Mouse (Mus musculus) forebrain, embryonic 15.5 days (tissue): ENCODE data around the gene 1700057G04Rik. TPM values are rescaled to one million over a fixed set of nuclear protein-coding genes. Genes with fewer than 3 reads are reported as not detected.

Source experiments
- ATAC-seq: fragments of 200-750 bp; cut with Nextera tagmentation; replicated peaks from 2 replicates; pipeline ENCODE4 v1.8.0; 2017; ENCODE audit warnings: mild to moderate bottlenecking, moderate TSS enrichment, moderate library complexity
- H3K27ac ChIP-seq: fragments of 300-500 bp; sonication (generic); replicated peaks from 2 replicates; pipeline ENCODE4 v1.5.1; 2015; ENCODE audit warnings: mild to moderate bottlenecking, inconsistent platforms
- H3K27me3 ChIP-seq: fragments of 300-500 bp; sonication (generic); 2 replicates; pipeline ENCODE4 v1.6.1; 2015; ENCODE audit warnings: inconsistent platforms
- H3K36me3 ChIP-seq: fragments of 300-500 bp; sonication (generic); 2 replicates; pipeline ENCODE4 v1.6.1; 2015; ENCODE audit warnings: mild to moderate bottlenecking, inconsistent platforms
- H3K4me1 ChIP-seq: fragments of 300-500 bp; sonication (generic); 2 replicates; pipeline ENCODE4 v1.6.1; 2015; ENCODE audit warnings: inconsistent platforms
- H3K4me2 ChIP-seq: fragments of 300-500 bp; sonication (generic); replicated peaks from 2 replicates; pipeline ENCODE4 v1.6.1; 2015; ENCODE audit warnings: mild to moderate bottlenecking, inconsistent platforms
- H3K4me3 ChIP-seq: fragments of 300-500 bp; sonication (generic); 2 replicates; pipeline ENCODE4 v1.5.1; 2015; ENCODE audit warnings: mild to moderate bottlenecking, inconsistent platforms
- H3K9ac ChIP-seq: fragments of 300-500 bp; sonication (generic); replicated peaks from 2 replicates; pipeline ENCODE4 v1.6.1; 2015; ENCODE audit warnings: mild to moderate bottlenecking, inconsistent platforms
- H3K9me3 ChIP-seq: fragments of 300-500 bp; sonication (generic); 2 replicates; pipeline ENCODE4 v1.6.1; 2016; ENCODE audit warnings: inconsistent platforms
- WGBS: fragments of 180-500 bp; shearing (Covaris S2); methylation state at CpG from one replicate; pipeline ENCODE4 v1.1.7; 2015; ENCODE audit warnings: mixed read lengths; 5-methylcytosine and 5-hydroxymethylcytosine counted together
- polyA plus RNA-seq: library from polyadenylated mRNA; unstranded; fragments of >200 nt; fragmentation: Nextera tagmentation; extraction: Ambion mirVana; gene quantifications from 2 replicates; pipeline ENCODE4 v1.2.1, GENCODE M21; 2015

Gene 1700057G04Rik
- polyA plus RNA-seq, result not detected in 2 replicates

DNA sequence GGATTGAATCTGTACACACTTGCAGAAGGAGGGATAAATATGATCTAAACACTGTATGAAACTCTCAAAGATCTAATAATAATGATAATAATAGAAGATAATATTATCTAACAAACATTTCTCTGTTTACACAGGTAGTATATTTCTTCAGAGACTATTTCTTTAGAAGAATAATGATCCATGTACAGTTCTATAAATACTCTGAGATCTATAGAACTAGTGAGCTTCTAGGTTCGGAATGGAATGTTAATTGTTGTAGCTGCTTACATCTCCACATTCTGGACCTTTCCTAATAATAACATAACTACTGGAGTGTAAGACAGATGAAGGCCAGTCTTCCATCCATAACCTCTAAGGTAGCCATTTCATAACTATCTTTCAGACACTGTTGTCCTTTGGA is at the start of gene 1700057G04Rik:
Gene 1700057G04Rik (plus strand): TSS at position 301 of the 400 bp plus-strand sequence.
- no peaks in the 10 kb centered on the region for H3K36me3 ChIP-seq
- H3K27ac ChIP-seq, result no peak within 1 kb of the TSS
- H3K9me3 ChIP-seq, result no peaks in the 10 kb centered on the region
- no peak within 1 kb of the TSS for H3K4me3 ChIP-seq
- H3K9ac ChIP-seq, result no peak within 1 kb of the TSS
- ATAC-seq, result no peak
- no peaks in the 10 kb centered on the region for H3K27me3 ChIP-seq
- no peaks in the 10 kb centered on the region for H3K4me1 ChIP-seq
- H3K4me2 ChIP-seq, result no peak within 1 kb of the TSS
- WGBS, result 85% methylated on average over 1 of the region's 1 CpGs

DNA sequence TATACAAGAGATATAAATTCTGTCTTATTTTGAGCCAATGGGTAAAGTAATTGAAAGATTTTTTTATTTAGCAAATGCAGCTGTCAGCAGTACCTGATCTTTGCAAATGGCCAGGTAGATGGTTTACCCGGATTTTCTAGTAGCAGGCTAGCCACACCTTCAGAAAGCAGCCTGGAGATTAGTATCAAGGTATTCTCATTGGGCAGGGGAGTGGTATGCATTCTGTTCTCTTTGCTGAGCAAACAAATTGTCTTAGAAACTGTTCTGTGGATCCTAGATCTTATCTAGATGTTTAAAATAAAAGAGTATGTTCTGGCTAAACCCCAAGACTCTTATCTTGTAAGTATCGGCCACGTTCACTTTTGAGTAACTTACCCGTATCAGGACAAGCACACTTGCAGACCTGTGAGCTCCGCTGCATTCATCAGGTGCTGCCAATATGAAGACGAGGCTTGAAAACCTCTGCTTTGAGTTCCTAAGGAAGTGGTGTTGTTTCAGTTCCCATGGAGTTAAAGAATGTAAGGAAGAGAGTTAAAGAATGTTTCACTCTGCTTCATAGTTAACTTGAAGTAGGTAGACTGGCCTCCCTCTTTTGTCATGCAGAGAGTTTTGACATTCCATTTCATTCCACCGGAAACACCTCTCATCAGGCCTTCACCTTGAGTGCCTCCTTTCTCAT is 48.6 kb upstream of the 1700057G04Rik start:
- Histone ChIP-seq H3K4me2 (no peak overlapping the region), H3K27me3 (no peaks in the 10 kb centered on the region), H3K36me3 (no peaks in the 10 kb centered on the region), H3K27ac (no peak overlapping the region), H3K4me3 (no peak overlapping the region), H3K4me1 (no peaks in the 10 kb centered on the region), H3K9ac (no peak overlapping the region), H3K9me3 (no peaks in the 10 kb centered on the region)
- 82% methylated on average over 7 of the region's 7 CpGs for WGBS
- no peak for ATAC-seq

DNA sequence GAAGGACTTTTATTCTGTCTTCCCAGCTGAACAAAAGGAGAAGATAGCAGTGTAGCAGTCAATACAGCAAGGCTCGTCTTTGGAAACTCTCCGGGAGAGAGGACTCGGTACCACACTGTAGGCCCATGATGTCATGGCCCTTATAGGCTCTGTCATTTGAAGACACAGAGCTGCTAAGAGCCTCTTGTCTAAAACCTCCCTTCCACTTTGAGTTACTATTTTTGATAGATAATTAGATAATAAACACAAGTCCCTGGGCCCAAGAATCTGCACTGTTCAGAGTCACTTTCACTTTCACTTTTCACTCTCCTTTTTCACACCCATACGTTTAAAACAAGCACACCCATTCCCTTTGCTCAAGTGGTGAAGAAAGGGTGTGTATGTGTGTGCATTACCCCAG is 43.5 kb upstream of the 1700057G04Rik start:
- H3K27me3 ChIP-seq, result no peaks in the 10 kb centered on the region
- H3K9me3 ChIP-seq, result no peaks in the 10 kb centered on the region
- H3K36me3 ChIP-seq, result no peaks in the 10 kb centered on the region
- H3K27ac ChIP-seq, result no peak overlapping the region
- H3K4me1 ChIP-seq, result no peaks in the 10 kb centered on the region
- no peak overlapping the region for H3K4me2 ChIP-seq
- no peak overlapping the region for H3K9ac ChIP-seq
- H3K4me3 ChIP-seq, result no peak overlapping the region
- no peak for ATAC-seq
- WGBS, result 85% methylated on average over 4 of the region's 4 CpGs

DNA sequence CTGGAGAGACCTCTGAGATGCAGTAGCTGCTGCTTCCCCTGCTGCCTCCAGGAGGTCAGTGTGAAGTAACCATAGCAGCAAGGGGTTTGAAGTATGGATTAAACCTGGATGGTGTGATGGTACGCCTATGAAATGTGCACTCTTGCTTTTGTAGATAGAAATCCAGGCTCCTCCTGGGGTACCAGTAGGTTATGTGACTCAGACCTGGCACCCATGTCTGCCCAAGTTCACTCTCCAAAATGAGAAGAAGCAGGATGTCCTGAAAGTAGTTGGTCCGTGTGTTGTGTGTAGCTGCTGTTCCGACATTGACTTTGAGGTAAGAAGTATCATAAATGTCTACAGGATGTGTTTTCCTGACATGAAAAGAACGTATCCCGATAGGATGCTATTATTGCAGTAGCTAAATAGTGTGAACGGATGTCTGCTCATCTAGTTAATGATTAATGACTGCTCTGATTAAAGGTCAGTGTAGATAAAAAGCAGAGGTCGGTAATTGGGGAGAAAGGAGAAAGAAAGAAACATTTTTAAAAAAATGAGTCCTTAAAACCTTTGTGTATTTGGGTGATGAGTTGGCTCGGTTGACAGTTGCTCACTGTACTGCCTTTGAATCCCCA is 42.5 kb upstream of the 1700057G04Rik start:
- Histone ChIP-seq H3K9me3 (no peaks in the 10 kb centered on the region), H3K36me3 (no peaks in the 10 kb centered on the region), H3K9ac (no peak overlapping the region), H3K27ac (no peak overlapping the region), H3K4me1 (no peaks in the 10 kb centered on the region), H3K4me2 (no peak overlapping the region), H3K27me3 (no peaks in the 10 kb centered on the region), H3K4me3 (no peak overlapping the region)
- ATAC-seq, result no peak
- WGBS, result 88% methylated on average over 8 of the region's 8 CpGs

DNA sequence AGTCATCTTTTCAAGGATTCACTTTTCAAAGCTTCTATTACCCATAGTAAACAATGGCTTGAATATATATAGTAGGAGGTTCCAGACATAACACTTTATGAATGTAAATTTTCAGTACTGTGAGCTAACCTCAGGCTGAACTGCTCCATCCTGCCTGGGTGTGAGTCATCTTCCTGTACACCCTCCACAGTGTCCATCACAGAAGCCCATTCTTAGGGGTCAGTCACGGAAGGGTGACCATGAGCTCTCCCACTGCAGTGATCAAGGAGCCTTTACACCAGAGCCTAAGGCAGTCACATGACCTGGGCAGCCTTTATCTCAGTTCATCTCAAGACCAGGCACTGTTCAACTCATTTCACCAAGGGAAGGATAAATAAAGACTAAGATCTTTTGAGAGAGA is 41.4 kb upstream of the 1700057G04Rik start:
- H3K27ac ChIP-seq, result no peak overlapping the region
- H3K4me3 ChIP-seq, result no peak overlapping the region
- no peak for ATAC-seq
- no peaks in the 10 kb centered on the region for H3K36me3 ChIP-seq
- H3K27me3 ChIP-seq, result no peaks in the 10 kb centered on the region
- no peaks in the 10 kb centered on the region for H3K9me3 ChIP-seq
- WGBS, result 94% methylated on average over 1 of the region's 1 CpGs
- no peak overlapping the region for H3K9ac ChIP-seq
- H3K4me2 ChIP-seq, result no peak overlapping the region
- H3K4me1 ChIP-seq, result no peaks in the 10 kb centered on the region

DNA sequence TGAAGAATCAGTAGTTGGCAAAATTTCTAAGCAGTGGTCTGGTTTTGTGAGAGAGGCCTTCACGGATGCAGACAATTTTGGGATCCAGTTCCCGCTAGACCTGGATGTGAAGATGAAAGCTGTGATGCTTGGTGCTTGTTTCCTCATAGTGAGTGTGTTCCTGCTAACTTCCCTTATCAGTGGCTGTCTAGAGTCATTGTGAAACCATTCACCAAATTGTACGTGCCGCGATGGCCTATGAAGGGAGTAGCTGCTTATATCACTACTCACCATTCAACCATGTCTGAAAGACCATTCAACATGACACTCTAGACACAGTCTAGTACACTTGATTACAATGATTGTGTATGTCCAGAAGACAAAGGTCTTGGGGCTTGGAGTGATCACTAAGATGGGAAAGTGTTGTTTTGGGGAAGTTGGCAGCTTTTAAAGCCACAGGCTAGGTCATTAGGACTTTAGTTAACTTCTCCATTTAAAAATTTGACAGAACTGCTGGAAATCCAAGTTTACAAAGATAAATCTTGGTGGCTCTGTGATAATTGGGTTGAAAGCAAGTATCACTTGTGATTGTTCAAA is 39.3 kb upstream of the 1700057G04Rik start:
- no peaks in the 10 kb centered on the region for H3K9me3 ChIP-seq
- ATAC-seq, result no peak
- H3K27ac ChIP-seq, result no peak overlapping the region
- WGBS, result 97% methylated on average over 5 of the region's 5 CpGs
- H3K4me1 ChIP-seq, result no peaks in the 10 kb centered on the region
- H3K36me3 ChIP-seq, result no peaks in the 10 kb centered on the region
- H3K4me2 ChIP-seq, result no peak overlapping the region
- no peaks in the 10 kb centered on the region for H3K27me3 ChIP-seq
- H3K9ac ChIP-seq, result no peak overlapping the region
- no peak overlapping the region for H3K4me3 ChIP-seq

DNA sequence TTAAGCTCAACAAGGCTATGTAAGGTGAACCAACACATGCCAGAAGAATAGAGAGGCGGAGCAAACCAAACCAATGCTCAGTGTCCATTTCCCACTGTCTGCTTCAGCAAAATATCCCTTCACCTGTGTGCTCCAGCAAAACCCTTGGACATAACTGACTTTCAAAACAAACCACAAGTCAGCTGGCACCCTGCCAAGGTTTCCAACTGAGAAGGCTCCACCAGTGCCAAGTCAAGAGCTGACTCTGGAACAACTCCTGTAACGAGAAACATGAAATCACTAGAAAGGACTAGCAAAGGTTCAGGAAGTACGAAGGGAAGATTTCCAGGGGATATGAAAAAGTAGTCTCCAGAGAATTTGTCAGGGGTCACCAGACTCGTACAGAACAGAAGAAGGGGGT is 38.2 kb upstream of the 1700057G04Rik start:
- no peak overlapping the region for H3K4me2 ChIP-seq
- no peak for ATAC-seq
- H3K4me1 ChIP-seq, result no peaks in the 10 kb centered on the region
- 49% methylated on average over 4 of the region's 4 CpGs for whole genome bisulfite sequencing
- H3K9ac ChIP-seq, result no peak overlapping the region
- H3K4me3 ChIP-seq, result no peak overlapping the region
- no peaks in the 10 kb centered on the region for H3K36me3 ChIP-seq
- H3K9me3 ChIP-seq, result no peaks in the 10 kb centered on the region
- no peaks in the 10 kb centered on the region for H3K27me3 ChIP-seq
- H3K27ac ChIP-seq, result no peak overlapping the region

DNA sequence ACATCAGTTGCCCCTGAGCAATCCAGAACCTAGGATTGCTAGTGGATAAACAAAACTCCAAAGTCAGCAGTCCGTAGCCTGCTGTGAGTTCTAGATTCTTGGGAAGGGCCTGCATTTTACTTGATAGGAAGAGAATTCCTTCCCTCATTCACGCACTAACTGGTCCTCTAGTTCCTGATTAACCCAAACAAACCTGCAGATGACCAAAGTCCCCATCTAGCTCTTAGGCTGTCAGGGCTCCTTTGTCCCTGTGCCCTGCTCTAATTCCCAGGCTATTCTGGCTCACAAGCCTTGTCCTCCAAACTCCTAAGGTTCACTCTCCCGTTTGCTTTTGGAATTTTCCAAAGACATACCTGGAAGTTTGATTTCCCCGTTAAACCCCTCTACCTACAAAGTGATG is 36.5 kb upstream of the 1700057G04Rik start:
- Histone ChIP-seq H3K9me3 (no peaks in the 10 kb centered on the region), H3K27ac (no peak overlapping the region), H3K27me3 (no peaks in the 10 kb centered on the region), H3K4me3 (no peak overlapping the region), H3K4me2 (no peak overlapping the region), H3K4me1 (no peaks in the 10 kb centered on the region), H3K9ac (no peak overlapping the region), H3K36me3 (no peaks in the 10 kb centered on the region)
- WGBS, result 91% methylated on average over 4 of the region's 4 CpGs
- ATAC-seq, result no peak

DNA sequence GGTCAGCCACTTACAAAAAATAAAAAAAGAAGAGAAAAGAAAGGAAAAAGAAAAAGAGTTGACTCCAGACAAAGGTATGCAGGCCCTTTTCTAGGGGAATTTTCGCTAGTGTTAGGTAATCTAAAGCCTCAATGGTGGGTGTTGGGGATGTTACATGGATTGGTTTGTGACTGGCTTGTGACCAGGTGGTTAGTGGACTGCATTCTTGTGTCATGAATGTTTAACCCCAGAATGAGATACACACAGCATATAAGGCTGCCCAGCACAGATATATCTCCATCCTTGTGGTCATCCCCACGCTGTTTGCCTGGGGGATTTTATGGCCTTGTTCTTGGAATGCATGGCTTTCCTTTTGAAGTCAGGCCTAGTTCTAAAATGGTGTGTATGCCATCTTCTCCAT is 35.9 kb upstream of the 1700057G04Rik start:
- Histone ChIP-seq H3K4me2 (no peak overlapping the region), H3K27ac (no peak overlapping the region), H3K27me3 (no peaks in the 10 kb centered on the region), H3K4me3 (no peak overlapping the region), H3K9me3 (no peaks in the 10 kb centered on the region), H3K4me1 (no peaks in the 10 kb centered on the region), H3K36me3 (no peaks in the 10 kb centered on the region), H3K9ac (no peak overlapping the region)
- WGBS, result 81% methylated on average over 2 of the region's 2 CpGs
- no peak for ATAC-seq

DNA sequence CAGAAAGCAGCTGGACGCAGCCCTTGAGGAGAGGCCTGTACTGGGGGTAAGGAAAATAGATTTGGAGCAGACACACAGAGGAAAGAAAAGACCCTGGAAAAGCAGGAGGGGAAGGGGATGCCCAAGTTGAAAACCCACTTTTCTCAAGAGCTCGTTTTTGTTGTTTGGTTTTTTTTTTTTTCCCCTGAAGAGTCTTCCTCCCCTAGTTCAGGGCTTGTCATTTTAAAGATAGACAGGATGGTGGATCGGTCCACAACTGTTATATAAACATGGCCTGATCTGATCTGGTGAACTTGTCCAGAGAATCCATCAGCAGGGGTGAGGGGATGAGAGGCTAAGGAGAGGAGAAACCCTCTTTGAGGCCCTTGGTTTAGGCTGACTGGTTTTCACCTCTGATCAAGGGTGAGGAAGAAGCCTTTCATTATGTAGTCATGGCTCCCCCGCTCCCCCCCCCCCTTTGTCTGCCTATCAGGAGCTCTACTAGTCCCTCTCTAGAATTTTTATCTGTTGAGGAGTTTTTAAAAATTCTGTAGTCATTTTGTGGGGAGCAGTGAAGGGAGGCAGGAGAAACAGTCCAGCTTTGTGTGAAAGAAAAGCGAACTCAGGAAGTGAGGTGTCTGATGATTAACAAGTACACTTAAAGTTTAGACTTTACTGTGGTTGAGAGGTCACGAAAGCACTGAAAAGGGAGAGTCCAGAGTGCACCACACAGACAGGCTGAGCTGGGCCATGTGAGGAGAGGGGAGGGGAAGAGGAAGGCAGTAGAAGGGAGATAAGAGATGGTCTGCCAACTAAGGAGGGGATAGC is 35.0 kb upstream of the 1700057G04Rik start:
- ATAC-seq, result no peak
- 84% methylated on average over 6 of the region's 6 CpGs for WGBS
- Histone ChIP-seq H3K9ac (no peak overlapping the region), H3K4me3 (no peak overlapping the region), H3K27ac (no peak overlapping the region), H3K4me2 (no peak overlapping the region), H3K9me3 (no peaks in the 10 kb centered on the region), H3K4me1 (no peaks in the 10 kb centered on the region), H3K36me3 (no peaks in the 10 kb centered on the region), H3K27me3 (no peaks in the 10 kb centered on the region)

DNA sequence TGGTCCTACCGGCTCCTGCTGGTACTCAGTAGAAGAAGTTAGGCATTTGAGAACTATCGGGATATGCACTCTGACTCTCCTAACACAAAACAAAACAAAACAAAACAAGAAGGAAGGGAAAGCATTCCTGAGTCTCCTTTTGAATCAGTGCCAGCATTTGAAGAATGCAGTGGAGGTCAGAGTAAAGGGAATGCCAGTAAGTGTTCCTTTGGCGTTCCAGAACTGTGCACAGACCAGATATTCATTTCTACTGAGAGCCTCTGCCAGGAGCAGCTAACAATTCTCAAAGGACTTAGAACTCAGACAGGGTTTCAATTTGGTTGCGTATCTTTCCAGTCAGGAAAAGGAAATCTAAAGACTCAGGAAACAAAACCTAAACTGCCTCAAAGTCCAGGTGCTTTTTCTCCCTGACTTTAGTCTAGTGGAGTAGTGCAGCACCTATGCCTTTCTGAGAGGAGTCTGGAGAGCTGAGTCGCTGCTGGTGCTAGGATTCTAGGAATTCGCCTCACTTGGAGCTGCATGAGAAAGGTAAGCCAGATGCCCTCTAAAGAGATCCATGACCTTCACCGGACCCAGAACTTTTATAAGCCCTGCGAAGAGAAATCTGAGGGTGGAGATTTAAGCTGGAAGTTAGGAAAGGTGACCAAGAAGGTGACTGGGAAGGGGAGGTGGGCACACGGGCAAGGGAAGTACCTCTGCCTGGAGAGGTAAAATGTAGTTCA is 33.5 kb upstream of the 1700057G04Rik start, which contains the start of gene Plscr2:
Gene Plscr2 (plus strand): TSS at position 117 of the 722 bp plus-strand sequence.
- Histone ChIP-seq H3K9me3 (no peaks in the 10 kb centered on the region), H3K27me3 (no peaks in the 10 kb centered on the region), H3K9ac (no peak within 1 kb of the TSS), H3K4me3 (no peak within 1 kb of the TSS), H3K27ac (no peak within 1 kb of the TSS), H3K36me3 (no peaks in the 10 kb centered on the region), H3K4me1 (no peaks in the 10 kb centered on the region), H3K4me2 (no peak within 1 kb of the TSS)
- no peak for ATAC-seq
- WGBS, result 76% methylated on average over 9 of the region's 9 CpGs
